Mouse (Mus musculus) C2C12 (cell line): Measurements from ENCODE around the gene Net1. TPM values are rescaled to one million over a fixed set of nuclear protein-coding genes. Genes with fewer than 3 reads are reported as not detected.
"Not testable (repeated sequence)": the region's sequence is repeated elsewhere in the genome, so short reads cannot be mapped to it uniquely, and the experiment has no call there.

Experiments used
- H3K27me3 ChIP-seq: one replicate; pipeline ENCODE4 v1.6.1; 2011; ENCODE audit not compliant: control insufficient read depth, insufficient read depth, insufficient read length
- H3K36me3 ChIP-seq: one replicate; pipeline ENCODE4 v1.6.1; 2011; ENCODE audit not compliant: control insufficient read depth, insufficient read depth
- H3K4me3 ChIP-seq: one replicate; pipeline ENCODE4 v1.5.1; 2011; ENCODE audit warnings: mild to moderate bottlenecking, control low read depth; ENCODE audit not compliant: poor library complexity, insufficient read depth, severe bottlenecking
- H3K79me2 ChIP-seq: one replicate; pipeline ENCODE4 v1.6.1; 2011; ENCODE audit not compliant: control insufficient read depth, insufficient read depth
- H3K79me3 ChIP-seq: one replicate; pipeline ENCODE4 v1.6.1; 2011; ENCODE audit warnings: low read depth, control low read depth
- H3ac ChIP-seq: one replicate; pipeline ENCODE3; 2011; ENCODE audit warnings: low read depth; ENCODE audit not compliant: control insufficient read depth, insufficient read length
- CEBPB ChIP-seq: IDR thresholded peaks from one replicate; pipeline ENCODE4 v1.6.1; 2011; ENCODE audit warnings: low read depth, mild to moderate bottlenecking, control low read depth, moderate library complexity
- CTCF ChIP-seq: IDR thresholded peaks from one replicate; pipeline ENCODE4 v1.5.1; 2011; ENCODE audit not compliant: control insufficient read depth, insufficient read depth, insufficient read length
- FOSL1 ChIP-seq: IDR thresholded peaks from one replicate; pipeline ENCODE4 v1.8.0; 2011; ENCODE audit warnings: mild to moderate bottlenecking, low read length; ENCODE audit not compliant: poor library complexity, insufficient read depth, severe bottlenecking
- MAX ChIP-seq: IDR thresholded peaks from one replicate; pipeline ENCODE4 v1.6.1; 2011; ENCODE audit warnings: mild to moderate bottlenecking, control low read depth
- MYOD1 ChIP-seq: IDR thresholded peaks from one replicate; pipeline ENCODE4 v1.6.1; 2011; ENCODE audit warnings: low read depth; ENCODE audit not compliant: control insufficient read depth, insufficient read length
- MYOG ChIP-seq: IDR thresholded peaks from one replicate; pipeline ENCODE4 v1.6.1; 2011; ENCODE audit not compliant: control insufficient read depth, insufficient read length; ENCODE audit errors: extremely low read depth
- USF1 ChIP-seq: IDR thresholded peaks from one replicate; pipeline ENCODE4 v1.6.1; 2011; ENCODE audit warnings: low read depth, mild to moderate bottlenecking, control low read depth, moderate library complexity
- polyA plus RNA-seq: library from polyadenylated mRNA; unstranded; fragments of >200 nt; fragmentation: generic; extraction: Trizol; gene quantifications from one replicate; pipeline ENCODE4 v1.2.1, GENCODE M21; 2012; ENCODE audit warnings: missing spikeins

Gene Net1
- polyA plus RNA-seq, 1 experiment: 27.3 TPM

- TF ChIP-seq FOSL1 (no peak), MYOD1 (no peak), CTCF (no peak), CEBPB (no peak), MYOG (no peak), MAX (no peak), USF1 (no peak)
Observed at GRCm38 (mm10) chr13:3862325-3862724, 55.7 kb downstream of the Net1 start.

GRCm38 (mm10) chr13:3861251-3861650, 56.8 kb downstream of the Net1 start:
- TF ChIP-seq USF1 (no peak), FOSL1 (no peak), CTCF (no peak)
- Histone ChIP-seq H3K79me3 (no peaks in the 10 kb centered on the region), H3K36me3 (no peaks in the 10 kb centered on the region), H3ac (no peak overlapping the region), H3K4me3 (no peak overlapping the region), H3K79me2 (no peaks in the 10 kb centered on the region), H3K27me3 (no peaks in the 10 kb centered on the region)

More at GRCm38 (mm10) chr13:3862325-3862724, 55.7 kb downstream of the Net1 start:
- Histone ChIP-seq H3ac (no peak overlapping the region), H3K4me3 (no peak overlapping the region), H3K27me3 (no peaks in the 10 kb centered on the region), H3K79me2 (no peaks in the 10 kb centered on the region), H3K79me3 (no peaks in the 10 kb centered on the region), H3K36me3 (no peaks in the 10 kb centered on the region)

- Histone ChIP-seq H3K36me3 (no peaks in the 10 kb centered on the region), H3K4me3 (no peak overlapping the region), H3ac (no peak overlapping the region), H3K79me2 (no peaks in the 10 kb centered on the region), H3K27me3 (no peaks in the 10 kb centered on the region), H3K79me3 (no peaks in the 10 kb centered on the region)
- no peak for TF ChIP-seq CTCF
- no peak for TF ChIP-seq FOSL1
- TF ChIP-seq MYOD1: no peak
- TF ChIP-seq MAX: no peak
- no peak for TF ChIP-seq CEBPB
- no peak for TF ChIP-seq MYOG
- no peak for TF ChIP-seq USF1
Observed at GRCm38 (mm10) chr13:3856252-3856651, 61.8 kb downstream of the Net1 start.

- no peaks in the 10 kb centered on the region for H3K27me3 ChIP-seq
Observed at GRCm38 (mm10) chr13:3854856-3855255, 63.2 kb downstream of the Net1 start.

GRCm38 (mm10) chr13:3853648-3854333, 64.2 kb downstream of the Net1 start, which contains the start of gene Calm5:
TSS of gene Calm5 (plus strand) at chr13:3854173.
- not testable (repeated sequence) for H3K4me3 ChIP-seq, H3ac ChIP-seq, H3K79me3 ChIP-seq, H3K79me2 ChIP-seq, H3K27me3 ChIP-seq, H3K36me3 ChIP-seq

More at GRCm38 (mm10) chr13:3854856-3855255, 63.2 kb downstream of the Net1 start:
- Histone ChIP-seq H3ac (no peak overlapping the region), H3K36me3 (no peaks in the 10 kb centered on the region), H3K4me3 (no peak overlapping the region), H3K79me2 (no peaks in the 10 kb centered on the region), H3K79me3 (no peaks in the 10 kb centered on the region)
- no peak for TF ChIP-seq CEBPB
- no peak for TF ChIP-seq MYOG
- TF ChIP-seq CTCF: no peak
- no peak for TF ChIP-seq USF1
- no peak for TF ChIP-seq FOSL1

GRCm38 (mm10) chr13:3850330-3850729, 67.7 kb downstream of the Net1 start:
- Histone ChIP-seq H3K27me3 (no peaks in the 10 kb centered on the region), H3K79me3 (no peaks in the 10 kb centered on the region), H3ac (no peak overlapping the region), H3K79me2 (no peaks in the 10 kb centered on the region), H3K36me3 (no peaks in the 10 kb centered on the region), H3K4me3 (no peak overlapping the region)
- TF ChIP-seq USF1: no peak
- no peak for TF ChIP-seq MAX
- TF ChIP-seq CTCF: no peak
- TF ChIP-seq FOSL1: no peak
- no peak for TF ChIP-seq CEBPB
- no peak for TF ChIP-seq MYOG
- no peak for TF ChIP-seq MYOD1

- H3K36me3 ChIP-seq, H3K79me2 ChIP-seq, H3K27me3 ChIP-seq, H3K79me3 ChIP-seq, H3K4me3 ChIP-seq, H3ac ChIP-seq: not testable (repeated sequence)
Observed at GRCm38 (mm10) chr13:3840662-3841061, 77.4 kb downstream of the Net1 start.

- H3K27me3 ChIP-seq, H3K36me3 ChIP-seq, H3K79me2 ChIP-seq, H3ac ChIP-seq, H3K4me3 ChIP-seq, H3K79me3 ChIP-seq: not testable (repeated sequence)
Observed at GRCm38 (mm10) chr13:3837312-3837807, 80.7 kb downstream of the Net1 start, which contains the start of gene Calm4. TSS of gene Calm4 (plus strand) at chr13:3837757.

- H3K36me3 ChIP-seq, H3K79me2 ChIP-seq: not testable (repeated sequence)
Observed at GRCm38 (mm10) chr13:3833644-3834043, 84.4 kb downstream of the Net1 start.

More at GRCm38 (mm10) chr13:3833644-3834043, 84.4 kb downstream of the Net1 start:
- not testable (repeated sequence) for H3K79me3 ChIP-seq, H3K27me3 ChIP-seq, H3K4me3 ChIP-seq, H3ac ChIP-seq
